Mouse (Mus musculus) heart, embryonic 11.5 days (tissue): ENCODE results near the gene Ftsj3. TPM values are rescaled to one million over a fixed set of nuclear protein-coding genes. Genes with fewer than 3 reads are reported as not detected.
"Not testable (repeated sequence)": the region's sequence is repeated elsewhere in the genome, so short reads cannot be mapped to it uniquely, and the experiment has no call there.

Experiments used
- ATAC-seq: fragments of 200-750 bp; cut with Nextera tagmentation; replicated peaks from 2 replicates; pipeline ENCODE4 v1.8.0; 2017; ENCODE audit warnings: moderate library complexity; ENCODE audit not compliant: insufficient number of reproducible peaks, low FRiP score, low TSS enrichment
- H3K27ac ChIP-seq: fragments of 300-500 bp; sonication (generic); 2 replicates; pipeline ENCODE4 v1.5.1; 2014; ENCODE audit warnings: mild to moderate bottlenecking, low read depth, low read length
- H3K27me3 ChIP-seq: fragments of 300-500 bp; sonication (generic); 2 replicates; pipeline ENCODE4 v1.6.1; 2014; ENCODE audit warnings: mild to moderate bottlenecking, low read length, mixed read lengths; ENCODE audit not compliant: control insufficient read depth, insufficient read depth
- H3K36me3 ChIP-seq: fragments of 300-500 bp; sonication (generic); 2 replicates; pipeline ENCODE4 v1.6.1; 2014; ENCODE audit warnings: mild to moderate bottlenecking, low read length, moderate library complexity, mixed read lengths; ENCODE audit not compliant: control insufficient read depth, insufficient read depth
- H3K4me1 ChIP-seq: fragments of 300-500 bp; sonication (generic); 2 replicates; pipeline ENCODE4 v1.6.1; 2014; ENCODE audit warnings: low read length; ENCODE audit not compliant: control insufficient read depth, insufficient read depth
- H3K4me2 ChIP-seq: fragments of 300-500 bp; sonication (generic); 2 replicates; pipeline ENCODE4 v1.6.1; 2014; ENCODE audit warnings: mild to moderate bottlenecking, moderate library complexity
- H3K4me3 ChIP-seq: fragments of 300-500 bp; sonication (generic); 2 replicates; pipeline ENCODE4 v1.5.1; 2014; ENCODE audit warnings: low read depth, low read length
- H3K9ac ChIP-seq: fragments of 300-500 bp; sonication (generic); 2 replicates; pipeline ENCODE4 v1.6.1; 2014; ENCODE audit warnings: mild to moderate bottlenecking, low read depth, low read length, moderate library complexity
- H3K9me3 ChIP-seq: fragments of 300-500 bp; sonication (generic); replicated peaks from 2 replicates; pipeline ENCODE4 v1.6.1; 2016; ENCODE audit warnings: low read length; ENCODE audit not compliant: control insufficient read depth
- WGBS: fragments of 180-500 bp; shearing (Covaris S2); extraction: QIAGEN DNeasy Blood & Tissue Kit; methylation state at CpG from one replicate; pipeline ENCODE4 v1.1.7; 2014; ENCODE audit not compliant: insufficient replicate concordance; 5-methylcytosine and 5-hydroxymethylcytosine counted together
- polyA plus RNA-seq: library from polyadenylated mRNA; unstranded; fragments of >200 nt; fragmentation: Nextera tagmentation; extraction: Ambion mirVana; gene quantifications from 2 replicates; pipeline ENCODE4 v1.2.1, GENCODE M21; 2014

The Ftsj3 gene
- polyA plus RNA-seq, 1 experiment from 2014 or later = 45.2 TPM

- no peak for ATAC-seq
- H3K27me3 ChIP-seq = no peaks in the 10 kb centered on the region
- 86% methylated on average over 19 of the region's 19 CpGs for WGBS
- no peaks in the 10 kb centered on the region for H3K4me1 ChIP-seq
- no peak overlapping the region for H3K4me3 ChIP-seq
- H3K9ac ChIP-seq = no peak overlapping the region
- H3K36me3 ChIP-seq = peaks cover 35% of the 10 kb centered on the region
- H3K4me2 ChIP-seq = no peak overlapping the region
- no peak overlapping the region for H3K27ac ChIP-seq
- H3K9me3 ChIP-seq = no peaks in the 10 kb centered on the region
Measured at GRCm38 (mm10) chr11:106201337-106202122, 54.3 kb downstream of the Ftsj3 start.

GRCm38 (mm10) chr11:106200756-106201155 is 55.1 kb downstream of the Ftsj3 start:
- Histone ChIP-seq H3K27me3 (no peaks in the 10 kb centered on the region), H3K9ac (no peak overlapping the region), H3K4me3 (no peak overlapping the region), H3K36me3 (peaks cover 33% of the 10 kb centered on the region), H3K4me2 (no peak overlapping the region), H3K9me3 (no peaks in the 10 kb centered on the region), H3K27ac (no peak overlapping the region), H3K4me1 (no peaks in the 10 kb centered on the region)
- WGBS = 72% methylated on average over 6 of the region's 6 CpGs
- no peak for ATAC-seq

GRCm38 (mm10) chr11:106199997-106200396 is 55.9 kb downstream of the Ftsj3 start:
- not testable (repeated sequence) for H3K27me3 ChIP-seq, ATAC-seq, H3K4me1 ChIP-seq, H3K27ac ChIP-seq, H3K4me3 ChIP-seq, H3K9me3 ChIP-seq, H3K9ac ChIP-seq, H3K4me2 ChIP-seq
- H3K36me3 ChIP-seq = peaks cover 28% of the 10 kb centered on the region
- 94% methylated on average over 7 of the region's 7 CpGs for WGBS

Other genes starting within 250 kb of the Ftsj3 start
- gene Kcnh6, start 248.0 kb downstream of the Ftsj3 start, polyA plus RNA-seq = 0.17 and 0.40 TPM in 2 replicates
- gene Dcaf7, start 219.2 kb downstream of the Ftsj3 start, polyA plus RNA-seq = 50.5 and 51.8 TPM in 2 replicates
- gene Taco1, start 190.0 kb downstream of the Ftsj3 start, polyA plus RNA-seq = 9.7 and 11.0 TPM in 2 replicates
- gene Map3k3, start 171.5 kb downstream of the Ftsj3 start, polyA plus RNA-seq = 20.8 and 22.2 TPM in 2 replicates
- gene Gm10840, start 95.2 kb downstream of the Ftsj3 start, polyA plus RNA-seq = not detected in 2 replicates
- 145 and 151 TPM in 2 replicates for gene Limd2, start 95.2 kb downstream of the Ftsj3 start, polyA plus RNA-seq
- gene Strada, start 53.9 kb downstream of the Ftsj3 start, polyA plus RNA-seq = 22.4 and 26.6 TPM in 2 replicates
- gene Ccdc47, start 39.7 kb downstream of the Ftsj3 start, polyA plus RNA-seq = 58.9 and 91.1 TPM in 2 replicates
- 45.3 and 58.3 TPM in 2 replicates for gene Ddx42, start 39.2 kb downstream of the Ftsj3 start, polyA plus RNA-seq
- gene Psmc5, start 75 bp upstream of the Ftsj3 start, polyA plus RNA-seq = 280 and 294 TPM in 2 replicates
- gene Smarcd2, start 16.9 kb upstream of the Ftsj3 start, polyA plus RNA-seq = 22.4 and 25.9 TPM in 2 replicates
- 0.13 and 0.15 TPM in 2 replicates for gene Tcam1, start 20.6 kb upstream of the Ftsj3 start, polyA plus RNA-seq
- not detected in 2 replicates for gene Gh, start 45.8 kb upstream of the Ftsj3 start, polyA plus RNA-seq
- gene Cd79b, start 58.7 kb upstream of the Ftsj3 start, polyA plus RNA-seq = 0.73 and 1.3 TPM in 2 replicates
- gene Scn4a, start 97.2 kb upstream of the Ftsj3 start, polyA plus RNA-seq = 0.07 and 0.38 TPM in 2 replicates
- 0.14 TPM in 1 of 2 replicates, not detected in the other for gene Prr29, start 109.4 kb upstream of the Ftsj3 start, polyA plus RNA-seq
- 73.2 and 76.2 TPM in 2 replicates for gene Icam2, start 132.0 kb upstream of the Ftsj3 start, polyA plus RNA-seq
- 3.7 and 4.4 TPM in 2 replicates for gene Ern1, start 231.8 kb upstream of the Ftsj3 start, polyA plus RNA-seq